Mouse (Mus musculus): Measurements from ENCODE around the gene Cpxm1.

DNA sequence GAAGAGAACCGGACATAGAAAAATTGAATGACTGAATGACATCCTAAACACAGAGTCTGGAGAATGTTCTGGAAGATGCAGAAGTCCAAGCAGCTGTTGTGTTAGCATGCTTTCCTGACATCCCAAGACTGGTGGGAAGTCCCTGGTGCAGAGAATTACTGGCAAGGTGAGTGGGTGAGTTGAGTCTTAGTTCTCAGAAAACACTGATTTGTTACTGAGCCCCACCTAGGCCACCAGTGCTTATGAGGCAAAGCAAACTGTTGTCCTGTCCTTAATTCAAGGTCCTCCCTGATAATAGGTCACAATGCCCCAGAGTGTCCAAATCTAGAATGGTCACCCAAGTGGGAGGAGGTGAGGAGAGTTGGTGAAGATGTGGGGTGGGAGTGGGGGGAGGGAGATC lies 7.6 kb upstream of the Cpxm1 start, which contains the start of the genes Gm28372 and 1700020A23Rik:
- TF ChIP-seq ZC3H11A (IDR thresholded peaks at IDR 0.05; ENCODE audit: low read depth, low read length) (no peak), CTCF (IDR thresholded peaks at IDR 0.05 in 2 of 3, conservative IDR thresholded peaks at IDR 0.05 in 1 of 3; ENCODE audit: control insufficient read depth in 1 of 3, insufficient read depth in 1 of 3, low read depth in 2 of 3, low read length in 3 of 3, poor library complexity in 1 of 3, severe bottlenecking in 1 of 3) (no peak), GABPA (IDR thresholded peaks at IDR 0.05; ENCODE audit: low read depth, low read length) (no peak), EP300 (IDR thresholded peaks at IDR 0.05; ENCODE audit: low read depth in 1 of 2, low read length in 2 of 2) (no peak), TAL1 (IDR thresholded peaks at IDR 0.05; ENCODE audit: low read length) (no peak)

All from MEL (cell line).